In the genomic region with DNA sequence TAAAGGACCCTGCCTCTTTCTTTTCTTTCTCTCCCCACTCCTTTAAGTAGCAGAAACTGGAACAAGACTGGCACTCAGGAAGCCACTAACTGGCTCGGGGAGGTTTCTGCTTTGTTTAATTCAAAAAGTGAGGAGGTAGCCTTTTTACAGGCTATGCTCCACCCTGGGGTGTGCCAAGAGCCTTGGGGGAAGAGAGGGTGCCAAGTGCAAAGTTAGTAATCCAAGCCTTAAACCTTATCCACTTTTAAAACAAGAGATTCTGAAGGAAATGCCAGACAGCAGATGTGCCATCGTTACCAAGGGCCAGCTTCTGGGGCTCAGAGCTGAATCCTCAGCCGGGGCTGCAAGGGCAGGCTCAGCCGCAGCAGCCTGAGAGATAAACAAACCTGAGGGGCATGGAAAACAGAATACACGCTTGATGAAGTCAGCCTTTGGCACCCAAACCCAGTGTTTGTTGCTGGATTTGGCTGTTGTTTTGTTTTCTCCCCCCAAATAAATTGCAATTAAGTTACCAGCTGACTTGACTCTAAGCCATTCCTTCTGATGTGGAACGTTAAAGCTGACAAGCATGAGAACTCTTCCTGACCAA, we compare ENCODE assay signal across 13 mouse cellular contexts.
DNase-seq lines count a peak whose midpoint lies in the region; ATAC-seq lines count a peak whose summit lies in the region.
"Had no signal": no experiment of that assay in that cellular context is flagged by ENCODE, and none has a peak within 500 bp of the region (broad histone marks: within the 10 kb centered on the region; RNA-seq: fewer than 3 reads in every experiment).

No protein-coding gene starts in this region.

- H3K4me3 ChIP-seq in heart, embryonic 14.5 days (ENCODE audit: control insufficient read depth in 1 of 2, insufficient read depth in 1 of 2, low read depth in 1 of 2, low read length in 2 of 2): no peak overlapping the region; a peak in 1 of 4 replicates
- H3K4me3 ChIP-seq in hindbrain, embryonic 12.5 days: no peak overlapping the region
- H3K4me3 ChIP-seq: myocyte had no signal

- 41% methylated on average over 6 of the region's 6 CpGs for WGBS in heart, embryonic 14.5 days
- 19% methylated on average over 6 of the region's 6 CpGs for WGBS in hindbrain, embryonic 12.5 days

- H3K9ac ChIP-seq in heart, embryonic 14.5 days (ENCODE audit: low read length): no peak overlapping the region
- H3K9ac ChIP-seq in hindbrain, embryonic 12.5 days: no peak overlapping the region

- no peak for ATAC-seq in heart, embryonic 14.5 days (ENCODE audit: insufficient number of reproducible peaks, insufficient read depth, low FRiP score, low read depth)
- ATAC-seq in hindbrain, embryonic 12.5 days (ENCODE audit: low FRiP score): no peak
- ATAC-seq: CD4-positive, CD25-positive, alpha-beta regulatory T cell, adult 4 months had no signal

- no peaks in the 10 kb centered on the region for H3K9me3 ChIP-seq in heart, embryonic 14.5 days (ENCODE audit: control insufficient read depth, low read length)
- H3K9me3 ChIP-seq in hindbrain, embryonic 12.5 days (replicated peaks): no peaks in the 10 kb centered on the region

- DNase-seq in heart, postnatal 25 days (ENCODE audit: low spot score): no peak
- DNase-seq in Muller cell, postnatal 12 days (ENCODE audit: inconsistent ontology term): peak; percentile 59
- DNase-seq in lung, postnatal 10 days: peak; percentile 24
- no peak for DNase-seq in frontal cortex, postnatal 10 days (ENCODE audit: low spot score in 2 of 2)
- no peak for DNase-seq in spleen, postnatal 10 days (ENCODE audit: low spot score in 2 of 2)
- DNase-seq in embryo, embryonic 10 days (ENCODE audit: low spot score): no peak
- DNase-seq: gastrocnemius, postnatal 14 days; thymus, postnatal 14 days had no signal

- H3K4me1 ChIP-seq in heart, embryonic 14.5 days (ENCODE audit: control insufficient read depth in 2 of 2, insufficient read depth in 2 of 2, low read length in 2 of 2): peaks cover 7 to 14% of the 10 kb centered on the region in 2 experiments
- peaks cover 24% of the 10 kb centered on the region for H3K4me1 ChIP-seq in hindbrain, embryonic 12.5 days

- peak overlapping the region; percentile 2; the same call in 1 of the 2 replicates for H3K4me2 ChIP-seq in heart, embryonic 14.5 days (ENCODE audit: low read length)
- H3K4me2 ChIP-seq in hindbrain, embryonic 12.5 days (replicated peaks): 0 out of 2 replicates have a peak overlapping the region, but pooled peaks have one; percentile 3

- no peaks in the 10 kb centered on the region for H3K36me3 ChIP-seq in heart, embryonic 14.5 days (ENCODE audit: control insufficient read depth, insufficient read depth, low read length)
- H3K36me3 ChIP-seq in hindbrain, embryonic 12.5 days: no peaks in the 10 kb centered on the region

- no peak overlapping the region for H3K27ac ChIP-seq in heart, embryonic 14.5 days (replicated peaks in 1 of 2; ENCODE audit: control insufficient read depth in 1 of 2, insufficient read depth in 1 of 2, low read depth in 2 of 2, low read length in 2 of 2)
- no peak overlapping the region for H3K27ac ChIP-seq in hindbrain, embryonic 12.5 days
- H3K27ac ChIP-seq: left cerebral cortex, adult 2 months had no signal

- intact Hi-C loops in heart, postnatal 25 days (cut with DNase I): no loop called here

- no peaks in the 10 kb centered on the region for H3K27me3 ChIP-seq in heart, embryonic 14.5 days (ENCODE audit: control insufficient read depth, insufficient read depth, low read length)
- no peaks in the 10 kb centered on the region for H3K27me3 ChIP-seq in hindbrain, embryonic 12.5 days

Comparison
In these comparisons a context has a peak if more than half of its experiments do, and no peak if none do; other contexts are left out.
1. DNase-seq: peak in Muller cell, postnatal 12 days (single experiment) and lung, postnatal 10 days (single experiment); none in heart, postnatal 25 days (single experiment), frontal cortex, postnatal 10 days (0 of 2), spleen, postnatal 10 days (0 of 2) and embryo, embryonic 10 days (single experiment).